Mouse (Mus musculus): ENCODE measurements around the gene Slc27a1. TPM values are rescaled to one million over a fixed set of nuclear protein-coding genes. Genes with fewer than 3 reads are reported as not detected.
"Not testable (repeated sequence)": the region's sequence is repeated elsewhere in the genome, so short reads cannot be mapped to it uniquely, and the experiment has no call there.

Slc27a1 gene
- polyA plus RNA-seq (2012; fragmentation: generic; extraction: Trizol), result 57.5 TPM
- long read RNA-seq, experiment 1, transcript Slc27a1-202 (8 exons, 2,484 nt), result minor isoform, 13 of 113 reads
- long read RNA-seq, experiment 1, transcript Slc27a1-205 (11 exons, 3,207 nt), result major isoform, 32 of 113 reads
- long read RNA-seq, experiment 1, partial matches to known transcripts, result 39 of 113 reads
- long read RNA-seq, experiment 1, other reads (novel, unspliced or antisense), result 29 of 113 reads
- long read RNA-seq, experiment 2, transcript Slc27a1-205 (11 exons, 3,207 nt), result major isoform, 390 of 671 reads
- long read RNA-seq, experiment 2, transcript Slc27a1-202 (8 exons, 2,484 nt), result minor isoform, 22 of 671 reads
- long read RNA-seq, experiment 2, partial matches to known transcripts, result 133 of 671 reads
- long read RNA-seq, experiment 2, other reads (novel, unspliced or antisense), result 126 of 671 reads

GRCm38 (mm10) chr8:71568387-71568937 lies at the start of gene Slc27a1:
Slc27a1 (plus strand) TSS chr8:71568882.
- no peak within 1 kb of the TSS for H3K4me3 ChIP-seq (ENCODE audit: insufficient read depth, poor library complexity, severe bottlenecking)
- H3K79me3 ChIP-seq (ENCODE audit: low read depth), result no peaks in the 10 kb centered on the region
- no peaks in the 10 kb centered on the region for H3K36me3 ChIP-seq (ENCODE audit: control insufficient read depth, insufficient read depth)
- H3ac ChIP-seq (ENCODE audit: control insufficient read depth, insufficient read length, low read depth), result no peak within 1 kb of the TSS
- H3K79me2 ChIP-seq (ENCODE audit: control insufficient read depth, insufficient read depth), result no peaks in the 10 kb centered on the region
- H3K27me3 ChIP-seq (ENCODE audit: control insufficient read depth, insufficient read depth, insufficient read length), result no peaks in the 10 kb centered on the region
- TF ChIP-seq MAX (IDR thresholded peaks at IDR 0.05) (no peak), CEBPB (IDR thresholded peaks at IDR 0.05; ENCODE audit: low read depth) (no peak), MYOD1 (IDR thresholded peaks at IDR 0.05; ENCODE audit: control insufficient read depth, insufficient read length, low read depth) (no peak), MYOG (IDR thresholded peaks at IDR 0.05; ENCODE audit: control insufficient read depth, extremely low read depth, insufficient read length) (no peak), FOSL1 (IDR thresholded peaks at IDR 0.05; ENCODE audit: insufficient read depth, low read length, poor library complexity, severe bottlenecking) (no peak), CTCF (IDR thresholded peaks at IDR 0.05; ENCODE audit: control insufficient read depth, insufficient read depth, insufficient read length) (no peak), USF1 (IDR thresholded peaks at IDR 0.05; ENCODE audit: low read depth) (no peak)

- H3ac ChIP-seq (ENCODE audit: control insufficient read depth, insufficient read length, low read depth); H3K79me3 ChIP-seq (ENCODE audit: low read depth); H3K36me3 ChIP-seq (ENCODE audit: control insufficient read depth, insufficient read depth); H3K4me3 ChIP-seq (ENCODE audit: insufficient read depth, poor library complexity, severe bottlenecking); H3K27me3 ChIP-seq (ENCODE audit: control insufficient read depth, insufficient read depth, insufficient read length); H3K79me2 ChIP-seq (ENCODE audit: control insufficient read depth, insufficient read depth): not testable (repeated sequence)
These were observed 49.5 kb upstream of the Slc27a1 start for GRCm38 (mm10) chr8:71519037-71519825.

- H3K4me3 ChIP-seq (ENCODE audit: insufficient read depth, poor library complexity, severe bottlenecking), result no peak overlapping the region
- H3K79me3 ChIP-seq (ENCODE audit: low read depth), result no peaks in the 10 kb centered on the region
- no peak overlapping the region for H3ac ChIP-seq (ENCODE audit: control insufficient read depth, insufficient read length, low read depth)
- TF ChIP-seq USF1 (IDR thresholded peaks at IDR 0.05; ENCODE audit: low read depth), result peak; percentile 82
- TF ChIP-seq MYOD1 (IDR thresholded peaks at IDR 0.05; ENCODE audit: control insufficient read depth, insufficient read length, low read depth), result peak; percentile 88
- TF ChIP-seq CEBPB (IDR thresholded peaks at IDR 0.05; ENCODE audit: low read depth), result no peak
- TF ChIP-seq CTCF (IDR thresholded peaks at IDR 0.05; ENCODE audit: control insufficient read depth, insufficient read depth, insufficient read length), result peak; percentile 96
- TF ChIP-seq MYOG (IDR thresholded peaks at IDR 0.05; ENCODE audit: control insufficient read depth, extremely low read depth, insufficient read length), result no peak
- peak; percentile 78 for TF ChIP-seq MAX (IDR thresholded peaks at IDR 0.05)
- no peak for TF ChIP-seq FOSL1 (IDR thresholded peaks at IDR 0.05; ENCODE audit: insufficient read depth, low read length, poor library complexity, severe bottlenecking)
- no peaks in the 10 kb centered on the region for H3K36me3 ChIP-seq (ENCODE audit: control insufficient read depth, insufficient read depth)
- H3K79me2 ChIP-seq (ENCODE audit: control insufficient read depth, insufficient read depth), result no peaks in the 10 kb centered on the region
- H3K27me3 ChIP-seq (ENCODE audit: control insufficient read depth, insufficient read depth, insufficient read length), result peaks cover 5% of the 10 kb centered on the region
These were observed 47.0 kb upstream of the Slc27a1 start for GRCm38 (mm10) chr8:71521634-71522033.

GRCm38 (mm10) chr8:71525226-71526050 lies 43.2 kb upstream of the Slc27a1 start, which contains the start of gene Ccdc194:
Ccdc194 (minus strand) TSS chr8:71525711.
- no peaks in the 10 kb centered on the region for H3K79me3 ChIP-seq (ENCODE audit: low read depth)
- H3K4me3 ChIP-seq (ENCODE audit: insufficient read depth, poor library complexity, severe bottlenecking), result no peak within 1 kb of the TSS
- H3K36me3 ChIP-seq (ENCODE audit: control insufficient read depth, insufficient read depth), result no peaks in the 10 kb centered on the region
- no peak for TF ChIP-seq FOSL1 (IDR thresholded peaks at IDR 0.05; ENCODE audit: insufficient read depth, low read length, poor library complexity, severe bottlenecking)
- TF ChIP-seq CTCF (IDR thresholded peaks at IDR 0.05; ENCODE audit: control insufficient read depth, insufficient read depth, insufficient read length), result no peak
- no peak for TF ChIP-seq MAX (IDR thresholded peaks at IDR 0.05)
- TF ChIP-seq USF1 (IDR thresholded peaks at IDR 0.05; ENCODE audit: low read depth), result no peak
- no peak for TF ChIP-seq MYOG (IDR thresholded peaks at IDR 0.05; ENCODE audit: control insufficient read depth, extremely low read depth, insufficient read length)
- TF ChIP-seq MYOD1 (IDR thresholded peaks at IDR 0.05; ENCODE audit: control insufficient read depth, insufficient read length, low read depth), result no peak
- TF ChIP-seq CEBPB (IDR thresholded peaks at IDR 0.05; ENCODE audit: low read depth), result no peak
- peaks cover 8% of the 10 kb centered on the region for H3K27me3 ChIP-seq (ENCODE audit: control insufficient read depth, insufficient read depth, insufficient read length)
- no peak within 1 kb of the TSS for H3ac ChIP-seq (ENCODE audit: control insufficient read depth, insufficient read length, low read depth)
- no peaks in the 10 kb centered on the region for H3K79me2 ChIP-seq (ENCODE audit: control insufficient read depth, insufficient read depth)

- TF ChIP-seq FOSL1 (IDR thresholded peaks at IDR 0.05; ENCODE audit: insufficient read depth, low read length, poor library complexity, severe bottlenecking) (no peak), MYOD1 (IDR thresholded peaks at IDR 0.05; ENCODE audit: control insufficient read depth, insufficient read length, low read depth) (no peak), USF1 (IDR thresholded peaks at IDR 0.05; ENCODE audit: low read depth) (no peak), CEBPB (IDR thresholded peaks at IDR 0.05; ENCODE audit: low read depth) (no peak), CTCF (IDR thresholded peaks at IDR 0.05; ENCODE audit: control insufficient read depth, insufficient read depth, insufficient read length) (no peak), MYOG (IDR thresholded peaks at IDR 0.05; ENCODE audit: control insufficient read depth, extremely low read depth, insufficient read length) (no peak), MAX (IDR thresholded peaks at IDR 0.05) (no peak)
- Histone ChIP-seq H3K27me3 (ENCODE audit: control insufficient read depth, insufficient read depth, insufficient read length) (peaks cover 8% of the 10 kb centered on the region), H3K36me3 (ENCODE audit: control insufficient read depth, insufficient read depth) (no peaks in the 10 kb centered on the region), H3K79me3 (ENCODE audit: low read depth) (no peaks in the 10 kb centered on the region), H3ac (ENCODE audit: control insufficient read depth, insufficient read length, low read depth) (no peak overlapping the region), H3K4me3 (ENCODE audit: insufficient read depth, poor library complexity, severe bottlenecking) (no peak overlapping the region), H3K79me2 (ENCODE audit: control insufficient read depth, insufficient read depth) (no peaks in the 10 kb centered on the region)
These were observed 42.4 kb upstream of the Slc27a1 start for GRCm38 (mm10) chr8:71526272-71526671.

Data from C2C12 (cell line).